Mouse (Mus musculus) midbrain, embryonic 11.5 days (tissue): ENCODE measurements around the gene Egfr. TPM values are rescaled to one million over a fixed set of nuclear protein-coding genes. Genes with fewer than 3 reads are reported as not detected.

Experiments
- ATAC-seq: fragments of 200-750 bp; cut with Nextera tagmentation; 2 replicates; pipeline ENCODE4 v1.8.0; 2017; ENCODE audit warnings: moderate TSS enrichment, moderate library complexity; ENCODE audit not compliant: low FRiP score
- DNase-seq: peaks from one replicate; pipeline ENCODE4 v3.0.0; 2015; ENCODE audit warnings: low spot score; ENCODE audit errors: missing footprints
- H3K27ac ChIP-seq: fragments of 300-500 bp; sonication (generic); 2 replicates; pipeline ENCODE4 v1.5.1; 2014; ENCODE audit warnings: low read depth, low read length
- H3K27me3 ChIP-seq: fragments of 300-500 bp; sonication (generic); 2 replicates; pipeline ENCODE4 v1.6.1; 2014; ENCODE audit warnings: mild to moderate bottlenecking, low read length, moderate library complexity, mixed read lengths; ENCODE audit not compliant: control insufficient read depth, insufficient read depth
- H3K36me3 ChIP-seq: fragments of 300-500 bp; sonication (generic); 2 replicates; pipeline ENCODE4 v1.6.1; 2014; ENCODE audit warnings: mild to moderate bottlenecking, low read length, moderate library complexity, mixed read lengths; ENCODE audit not compliant: control insufficient read depth, insufficient read depth
- H3K4me1 ChIP-seq: fragments of 300-500 bp; sonication (generic); 2 replicates; pipeline ENCODE4 v1.6.1; 2014; ENCODE audit warnings: low read length; ENCODE audit not compliant: control insufficient read depth, insufficient read depth
- H3K4me2 ChIP-seq: fragments of 300-500 bp; sonication (generic); 2 replicates; pipeline ENCODE4 v1.6.1; 2014; ENCODE audit warnings: mild to moderate bottlenecking, moderate library complexity
- H3K4me3 ChIP-seq: fragments of 300-500 bp; sonication (generic); 2 replicates; pipeline ENCODE4 v1.5.1; 2014; ENCODE audit warnings: low read depth, low read length
- H3K9ac ChIP-seq: fragments of 300-500 bp; sonication (generic); 2 replicates; pipeline ENCODE4 v1.6.1; 2014; ENCODE audit warnings: low read length
- H3K9me3 ChIP-seq: fragments of 300-500 bp; sonication (generic); 2 replicates; pipeline ENCODE4 v1.6.1; 2016; ENCODE audit warnings: low read length; ENCODE audit not compliant: control insufficient read depth
- WGBS: fragments of 180-500 bp; shearing (Covaris S2); extraction: QIAGEN DNeasy Blood & Tissue Kit; methylation state at CpG from one replicate; pipeline ENCODE4 v1.1.7; 2014; 5-methylcytosine and 5-hydroxymethylcytosine counted together
- polyA plus RNA-seq: library from polyadenylated mRNA; unstranded; fragments of >200 nt; fragmentation: Nextera tagmentation; extraction: Ambion mirVana; gene quantifications from 2 replicates; pipeline ENCODE4 v1.2.1, GENCODE M21; 2014

Gene Egfr
- polyA plus RNA-seq, 1 experiment from 2014 or later = 4.5 TPM

GRCm38 (mm10) chr11:16816414-16816813 lies 64.4 kb downstream of the Egfr start:
- H3K9me3 ChIP-seq = no peaks in the 10 kb centered on the region
- ATAC-seq (no peak), DNase-seq (no peak)
- no peaks in the 10 kb centered on the region for H3K27me3 ChIP-seq
- H3K36me3 ChIP-seq = no peaks in the 10 kb centered on the region
- H3K27ac ChIP-seq = no peak overlapping the region
- no peak overlapping the region for H3K4me3 ChIP-seq
- H3K4me1 ChIP-seq = no peaks in the 10 kb centered on the region
- no peak overlapping the region for H3K9ac ChIP-seq
- H3K4me2 ChIP-seq = no peak overlapping the region
- 93% methylated on average over 9 of the region's 9 CpGs for WGBS

- no peak for DNase-seq
- Histone ChIP-seq H3K36me3 (no peaks in the 10 kb centered on the region), H3K4me2 (no peak overlapping the region), H3K9me3 (no peaks in the 10 kb centered on the region), H3K4me3 (no peak overlapping the region), H3K9ac (no peak overlapping the region), H3K4me1 (no peaks in the 10 kb centered on the region), H3K27me3 (no peaks in the 10 kb centered on the region), H3K27ac (no peak overlapping the region)
- WGBS = 85% methylated on average over 6 of the region's 6 CpGs
- no peak for ATAC-seq
These were observed 65.5 kb downstream of the Egfr start for GRCm38 (mm10) chr11:16817336-16818034.

- H3K4me3 ChIP-seq = no peak overlapping the region
- H3K9me3 ChIP-seq = no peaks in the 10 kb centered on the region
- H3K4me2 ChIP-seq = no peak overlapping the region
- no peaks in the 10 kb centered on the region for H3K4me1 ChIP-seq
- DNase-seq (no peak), ATAC-seq (no peak)
- no peak overlapping the region for H3K9ac ChIP-seq
- H3K27me3 ChIP-seq = no peaks in the 10 kb centered on the region
- no peak overlapping the region for H3K27ac ChIP-seq
- no peaks in the 10 kb centered on the region for H3K36me3 ChIP-seq
- 91% methylated on average over 1 of the region's 1 CpGs for WGBS
These were observed 67.4 kb downstream of the Egfr start for GRCm38 (mm10) chr11:16819424-16819823.

GRCm38 (mm10) chr11:16820138-16820537 lies 68.1 kb downstream of the Egfr start:
- Histone ChIP-seq H3K4me3 (no peak overlapping the region), H3K9me3 (no peaks in the 10 kb centered on the region), H3K36me3 (no peaks in the 10 kb centered on the region), H3K27ac (no peak overlapping the region), H3K9ac (no peak overlapping the region), H3K4me2 (no peak overlapping the region), H3K27me3 (no peaks in the 10 kb centered on the region), H3K4me1 (no peaks in the 10 kb centered on the region)
- ATAC-seq = peak; percentile 22; the same call in 1 of the 2 replicates
- 69% methylated on average over 6 of the region's 6 CpGs for WGBS
- DNase-seq = no peak

- Histone ChIP-seq H3K4me1 (no peaks in the 10 kb centered on the region), H3K4me3 (no peak overlapping the region), H3K27me3 (no peaks in the 10 kb centered on the region), H3K9ac (no peak overlapping the region), H3K27ac (no peak overlapping the region), H3K9me3 (no peaks in the 10 kb centered on the region), H3K4me2 (no peak overlapping the region), H3K36me3 (no peaks in the 10 kb centered on the region)
- WGBS = 89% methylated on average over 6 of the region's 6 CpGs
- DNase-seq (no peak), ATAC-seq (no peak)
These were observed 69.8 kb downstream of the Egfr start for GRCm38 (mm10) chr11:16821668-16822254.

GRCm38 (mm10) chr11:16823830-16824545 lies 72.0 kb downstream of the Egfr start:
- H3K27ac ChIP-seq = no peak overlapping the region
- H3K9me3 ChIP-seq = no peaks in the 10 kb centered on the region
- H3K4me1 ChIP-seq = no peaks in the 10 kb centered on the region
- H3K4me3 ChIP-seq = no peak overlapping the region
- no peak overlapping the region for H3K4me2 ChIP-seq
- H3K36me3 ChIP-seq = no peaks in the 10 kb centered on the region
- 62% methylated on average over 4 of the region's 4 CpGs for WGBS
- DNase-seq = no peak
- ATAC-seq = no peak
- H3K9ac ChIP-seq = no peak overlapping the region
- H3K27me3 ChIP-seq = no peaks in the 10 kb centered on the region

- no peaks in the 10 kb centered on the region for H3K36me3 ChIP-seq
- ATAC-seq (no peak), DNase-seq (no peak)
- H3K9ac ChIP-seq = no peak overlapping the region
- no peaks in the 10 kb centered on the region for H3K9me3 ChIP-seq
- H3K4me3 ChIP-seq = no peak overlapping the region
- no peak overlapping the region for H3K27ac ChIP-seq
- no peak overlapping the region for H3K4me2 ChIP-seq
- no peaks in the 10 kb centered on the region for H3K27me3 ChIP-seq
- H3K4me1 ChIP-seq = no peaks in the 10 kb centered on the region
- WGBS = 86% methylated on average over 3 of the region's 3 CpGs
These were observed 77.5 kb downstream of the Egfr start for GRCm38 (mm10) chr11:16829468-16829867.

GRCm38 (mm10) chr11:16830531-16831227 lies 78.7 kb downstream of the Egfr start:
- ATAC-seq = no peak
- DNase-seq = no peak
- no peaks in the 10 kb centered on the region for H3K9me3 ChIP-seq
- no peak overlapping the region for H3K4me2 ChIP-seq
- WGBS = 61% methylated on average over 8 of the region's 8 CpGs
- no peak overlapping the region for H3K27ac ChIP-seq
- no peak overlapping the region for H3K9ac ChIP-seq
- no peaks in the 10 kb centered on the region for H3K27me3 ChIP-seq
- no peaks in the 10 kb centered on the region for H3K36me3 ChIP-seq
- no peak overlapping the region for H3K4me3 ChIP-seq
- H3K4me1 ChIP-seq = no peaks in the 10 kb centered on the region
